Mouse (Mus musculus) CH12.LX (cell line): ENCODE results near the gene Noxo1. TPM values are rescaled to one million over a fixed set of nuclear protein-coding genes. Genes with fewer than 3 reads are reported as not detected.
A peak's percentile ranks its signal among the peaks of the same experiment; 100 is the strongest.

Source experiments
- DNase-seq: peaks from one replicate; pipeline ENCODE4 v3.0.0-alpha.2; 2013; ENCODE audit errors: extremely low read depth
- H3K27ac ChIP-seq: 2 replicates; pipeline ENCODE4 v1.5.1; 2012; ENCODE audit warnings: low read depth, mild to moderate bottlenecking, control low read depth, moderate library complexity; ENCODE audit not compliant: insufficient read depth
- H3K27me3 ChIP-seq: replicated peaks from 2 replicates; pipeline ENCODE3; 2012; ENCODE audit warnings: inconsistent platforms
- H3K36me3 ChIP-seq, 2 experiments: replicated peaks in 1 of 2; 2 replicates each; pipeline versions ENCODE3 to v1.6.1; 2012; ENCODE audit warnings: inconsistent platforms in 1 of 2, low read length in 1 of 2, mild to moderate bottlenecking in 1 of 2, mixed read lengths in 1 of 2, moderate library complexity in 1 of 2; ENCODE audit not compliant: control insufficient read depth in 1 of 2, insufficient read depth in 1 of 2
- H3K4me1 ChIP-seq, 2 experiments: 2 replicates each; pipeline ENCODE4 v1.6.1; 2012; ENCODE audit warnings: inconsistent platforms in 1 of 2, moderate library complexity in 1 of 2; ENCODE audit not compliant: insufficient read depth in 2 of 2, control insufficient read depth in 1 of 2
- H3K4me2 ChIP-seq: 2 replicates; pipeline ENCODE4 v1.6.1; 2012; ENCODE audit warnings: low read depth, mild to moderate bottlenecking, control low read depth; ENCODE audit not compliant: poor library complexity, insufficient read depth, severe bottlenecking
- H3K4me3 ChIP-seq, 3 experiments: fragments of 150-350 bp in 1 of 3; sonication (generic) in 1 of 3; replicated peaks in 1 of 3; 2 replicates each; pipeline versions ENCODE3 to v1.5.1; 2011 to 2012; ENCODE audit warnings: low read depth in 2 of 3, low read length in 2 of 3, mild to moderate bottlenecking in 2 of 3, moderate library complexity in 2 of 3, control low read depth in 1 of 3, improper control_type of control experiment in 1 of 3, inconsistent platforms in 1 of 3, mixed read lengths in 1 of 3; ENCODE audit not compliant: poor library complexity in 1 of 3
- H3K79me2 ChIP-seq: replicated peaks from 2 replicates; pipeline ENCODE4 v1.6.1; 2012; ENCODE audit warnings: mild to moderate bottlenecking, moderate library complexity; ENCODE audit not compliant: control insufficient read depth, poor library complexity, insufficient read depth, severe bottlenecking; ENCODE audit errors: extremely low read depth
- H3K9ac ChIP-seq: 2 replicates; pipeline ENCODE4 v1.6.1; 2012; ENCODE audit warnings: low read depth, mild to moderate bottlenecking, control low read depth, moderate library complexity; ENCODE audit not compliant: insufficient read depth
- H3K9me3 ChIP-seq: replicated peaks from 2 replicates; pipeline ENCODE3; 2012; ENCODE audit warnings: low read length, inconsistent platforms, mixed read lengths
- CHD1 ChIP-seq: IDR thresholded peaks from 2 replicates; pipeline ENCODE4 v1.6.1; 2012; ENCODE audit warnings: low read depth, low read length, improper control_type of control experiment, inconsistent platforms
- CHD2 ChIP-seq: IDR thresholded peaks from 2 replicates; pipeline ENCODE4 v1.6.1; 2011; ENCODE audit warnings: low read length, improper control_type of control experiment
- CTCF ChIP-seq, 2 experiments: IDR thresholded peaks in 1 of 2; conservative IDR thresholded peaks in 1 of 2; 2 replicates each; pipeline ENCODE4 v1.5.1; 2011 to 2012; ENCODE audit warnings: low read depth in 2 of 2, low read length in 2 of 2, improper control_type of control experiment in 1 of 2, inconsistent platforms in 1 of 2, mild to moderate bottlenecking in 1 of 2, moderate library complexity in 1 of 2
- ELF1 ChIP-seq: IDR thresholded peaks from 2 replicates; pipeline ENCODE4 v1.6.1; 2014; ENCODE audit warnings: low read depth, mild to moderate bottlenecking, inconsistent platforms, low read length, improper control_type of control experiment
- ETS1 ChIP-seq: conservative IDR thresholded peaks from 2 replicates; pipeline ENCODE4 v1.6.1; 2012; ENCODE audit warnings: low read depth, mild to moderate bottlenecking, inconsistent platforms, low read length, improper control_type of control experiment, moderate library complexity
- GABPA ChIP-seq: IDR thresholded peaks from 2 replicates; pipeline ENCODE4 v1.6.1; 2012; ENCODE audit warnings: low read depth, low read length, improper control_type of control experiment, inconsistent platforms; ENCODE audit not compliant: insufficient replicate concordance
- HCFC1 ChIP-seq: IDR thresholded peaks from 2 replicates; pipeline ENCODE4 v1.6.1; 2012; ENCODE audit warnings: low read depth, mild to moderate bottlenecking, inconsistent platforms, low read length, improper control_type of control experiment
- JUN ChIP-seq: IDR thresholded peaks from 2 replicates; pipeline ENCODE4 v1.6.1; 2011; ENCODE audit warnings: low read depth, mild to moderate bottlenecking, low read length, improper control_type of control experiment, moderate library complexity; ENCODE audit not compliant: insufficient read depth
- MAX ChIP-seq: IDR thresholded peaks from 2 replicates; pipeline ENCODE4 v1.6.1; 2011; ENCODE audit warnings: low read length, improper control_type of control experiment
- MAZ ChIP-seq: IDR thresholded peaks from 2 replicates; pipeline ENCODE4 v1.6.1; 2012; ENCODE audit warnings: low read depth, mild to moderate bottlenecking, inconsistent platforms, low read length, improper control_type of control experiment, moderate library complexity
- MXI1 ChIP-seq: IDR thresholded peaks from 2 replicates; pipeline ENCODE4 v1.6.1; 2011; ENCODE audit warnings: mild to moderate bottlenecking, low read depth, low read length, improper control_type of control experiment
- MYC ChIP-seq: IDR thresholded peaks from 2 replicates; pipeline ENCODE4 v1.6.1; 2011; ENCODE audit warnings: low read depth, mild to moderate bottlenecking, improper control_type of control experiment, low read length
- PAX5 ChIP-seq: IDR thresholded peaks from 2 replicates; pipeline ENCODE4 v1.6.1; 2012; ENCODE audit warnings: low read length, inconsistent platforms, mixed read lengths
- RAD21 ChIP-seq: IDR thresholded peaks from 2 replicates; pipeline ENCODE4 v1.6.1; 2011; ENCODE audit warnings: low read depth, mild to moderate bottlenecking, low read length, improper control_type of control experiment, moderate library complexity
- SIN3A ChIP-seq: IDR thresholded peaks from 2 replicates; pipeline ENCODE4 v1.6.1; 2012; ENCODE audit warnings: low read length, improper control_type of control experiment, inconsistent platforms
- SMC3 ChIP-seq: IDR thresholded peaks from 2 replicates; pipeline ENCODE4 v1.6.1; 2011; ENCODE audit warnings: low read depth, low read length, improper control_type of control experiment
- TBP ChIP-seq: conservative IDR thresholded peaks from 2 replicates; pipeline ENCODE4 v1.6.1; 2011; ENCODE audit warnings: low read depth, low read length, improper control_type of control experiment
- TCF12 ChIP-seq: IDR thresholded peaks from 2 replicates; pipeline ENCODE4 v1.6.1; 2014; ENCODE audit warnings: low read depth, mild to moderate bottlenecking, inconsistent platforms, low read length, improper control_type of control experiment
- USF1 ChIP-seq: IDR thresholded peaks from 2 replicates; pipeline ENCODE4 v1.6.1; 2014; ENCODE audit warnings: low read depth, mild to moderate bottlenecking, inconsistent platforms, low read length, improper control_type of control experiment
- USF2 ChIP-seq: conservative IDR thresholded peaks from 2 replicates; pipeline ENCODE4 v1.6.1; 2011; ENCODE audit warnings: low read depth, low read length, improper control_type of control experiment
- ZKSCAN1 ChIP-seq: IDR thresholded peaks from 2 replicates; pipeline ENCODE4 v1.6.1; 2012; ENCODE audit warnings: low read depth, inconsistent platforms, low read length, improper control_type of control experiment, borderline replicate concordance
- ZMIZ1 ChIP-seq: IDR thresholded peaks from 2 replicates; pipeline ENCODE4 v1.6.1; 2012; ENCODE audit warnings: low read depth, mild to moderate bottlenecking, inconsistent platforms, low read length, improper control_type of control experiment
- ZNF384 ChIP-seq: IDR thresholded peaks from 2 replicates; pipeline ENCODE4 v1.6.1; 2012; ENCODE audit warnings: low read depth, low read length, improper control_type of control experiment, inconsistent platforms
- dilution Hi-C: fragments of 300-500 bp; cut with MboI; formaldehyde crosslinking; loops from 2 replicates; pipeline ENCODE4 v1.14.3; 2020; ENCODE audit warnings: low sequenced_read_pairs; ENCODE audit not compliant: extremely low pct_unique_long_range_greater_than_20kb, extremely low pct_ligation_motif_present
- in situ Hi-C: fragments of 300-500 bp; cut with MboI; formaldehyde crosslinking; loops from 3 replicates; pipeline ENCODE4 v1.14.3; 2019; ENCODE audit warnings: low sequenced_read_pairs, low pct_ligation_motif_present, low pct_unique_long_range_greater_than_20kb, mixed read lengths
- polyA plus RNA-seq: library from polyadenylated mRNA; unstranded; fragments of >175 nt; gene quantifications from 2 replicates; pipeline ENCODE4 v1.2.1, GENCODE M21; 2012; ENCODE audit warnings: low read depth; ENCODE audit not compliant: insufficient read length
- total RNA-seq, 2 experiments: library from RNA; depleted of rRNA; stranded (reverse); fragments of 300-350 nt in 1 of 2; fragments of >200 nt in 1 of 2; gene quantifications; 2 replicates each; pipeline ENCODE4 v1.2.3; 2012 to 2014

The Noxo1 gene
- total and polyA plus RNA-seq, 3 experiments: 0.47 to 2.5 (median 0.89) TPM

- TF ChIP-seq HCFC1 (peak; percentile 86), ZMIZ1 (peak; percentile 83; the same call in 1 of the 2 replicates), USF1 (no peak), ZNF384 (no peak; the same call in none of the 2 replicates), JUN (no peak), CHD2 (0 out of 2 replicates have a peak, but pooled peaks have one; percentile 9), CTCF (conservative IDR thresholded peaks at IDR 0.05 in 1 of 2, IDR thresholded peaks at IDR 0.05 in 1 of 2; ENCODE audit: low read depth in 2 of 2, low read length in 2 of 2) (no peak), MAZ (no peak), MXI1 (peak; percentile 99), TCF12 (peak; percentile 85), ZKSCAN1 (no peak), USF2 (no peak)
Observed at GRCm38 (mm10) chr17:24706982-24707800, 11.2 kb downstream of the Noxo1 start, which contains the start of gene Tbl3 (continued).

GRCm38 (mm10) chr17:24707801-24708425 lies 11.9 kb downstream of the Noxo1 start:
- peaks cover 14% of the 10 kb centered on the region for H3K79me2 ChIP-seq
- no peak for DNase-seq
- H3K4me3 ChIP-seq: peak overlapping the region; percentile 83 to 96 (median 94)
- in situ Hi-C loops: no loop called here
- dilution Hi-C loops: no loop called here
- H3K36me3 ChIP-seq: peaks cover 21 to 27% of the 10 kb centered on the region in 2 experiments
- TF ChIP-seq CHD1 (no peak), CHD2 (0 out of 2 replicates have a peak, but pooled peaks have one; percentile 34), MXI1 (peak; percentile 85), MYC (0 out of 2 replicates have a peak, but pooled peaks have one; percentile 34)
- peaks cover 7 to 19% of the 10 kb centered on the region in 2 experiments; a peak in 3 of 4 replicates for H3K4me1 ChIP-seq
- no peaks in the 10 kb centered on the region for H3K9me3 ChIP-seq
- peak overlapping the region; percentile 86 for H3K9ac ChIP-seq
- no peaks in the 10 kb centered on the region for H3K27me3 ChIP-seq
- peak overlapping the region; percentile 52 for H3K27ac ChIP-seq
- peak overlapping the region; percentile 68 for H3K4me2 ChIP-seq

GRCm38 (mm10) chr17:24708646-24709045 lies 12.6 kb downstream of the Noxo1 start:
- no peak overlapping the region for H3K4me3 ChIP-seq
- peaks cover 7 to 16% of the 10 kb centered on the region in 2 experiments; a peak in 3 of 4 replicates for H3K4me1 ChIP-seq
- peak overlapping the region; percentile 68 for H3K4me2 ChIP-seq
- in situ Hi-C loops: no loop called here
- peak; percentile 66 for DNase-seq
- H3K9me3 ChIP-seq: no peaks in the 10 kb centered on the region
- 0 out of 2 replicates have a peak overlapping the region, but pooled peaks have one; percentile 86 for H3K9ac ChIP-seq
- dilution Hi-C loops: no loop called here
- TF ChIP-seq TBP (0 out of 2 replicates have a peak, but pooled peaks have one; percentile 16), SMC3 (peak; percentile 37), RAD21 (peak; percentile 50), ELF1 (peak; percentile 38; the same call in 1 of the 2 replicates), CHD2 (no peak), ZKSCAN1 (no peak), GABPA (no peak), CTCF (conservative IDR thresholded peaks at IDR 0.05 in 1 of 2, IDR thresholded peaks at IDR 0.05 in 1 of 2; ENCODE audit: low read depth in 2 of 2, low read length in 2 of 2) (peak; percentile 49 to 72; a peak in 3 of 4 replicates), MYC (peak; percentile 97), MXI1 (peak; percentile 79), MAX (peak; percentile 62; the same call in 1 of the 2 replicates), TCF12 (peak; percentile 26; the same call in 1 of the 2 replicates), PAX5 (no peak), SIN3A (peak; percentile 54; the same call in 1 of the 2 replicates), ETS1 (no peak)
- H3K36me3 ChIP-seq: peaks cover 19 to 24% of the 10 kb centered on the region in 2 experiments
- no peaks in the 10 kb centered on the region for H3K27me3 ChIP-seq
- peaks cover 14% of the 10 kb centered on the region for H3K79me2 ChIP-seq
- H3K27ac ChIP-seq: no peak overlapping the region
